Mouse (Mus musculus) kidney, adult 11 months (tissue): Measurements from ENCODE around the gene Itga6.
A peak's percentile ranks its signal among the peaks of the same experiment; 100 is the strongest.

Source experiments
- DNase-seq: peaks from one replicate; pipeline ENCODE4 v3.0.0; 2022

Itga6 gene

GRCm38 (mm10) chr2:71863531-71864173 lies 118.2 kb downstream of the Itga6 start:
- no peak for DNase-seq

- no peak for DNase-seq
Observed at GRCm38 (mm10) chr2:71865022-71865421, 119.6 kb downstream of the Itga6 start.

GRCm38 (mm10) chr2:71865935-71866334 lies 120.5 kb downstream of the Itga6 start:
- DNase-seq: no peak

GRCm38 (mm10) chr2:71866565-71866964 lies 121.1 kb downstream of the Itga6 start:
- no peak for DNase-seq

GRCm38 (mm10) chr2:71867019-71867418 lies 121.6 kb downstream of the Itga6 start:
- DNase-seq: no peak

DNA sequence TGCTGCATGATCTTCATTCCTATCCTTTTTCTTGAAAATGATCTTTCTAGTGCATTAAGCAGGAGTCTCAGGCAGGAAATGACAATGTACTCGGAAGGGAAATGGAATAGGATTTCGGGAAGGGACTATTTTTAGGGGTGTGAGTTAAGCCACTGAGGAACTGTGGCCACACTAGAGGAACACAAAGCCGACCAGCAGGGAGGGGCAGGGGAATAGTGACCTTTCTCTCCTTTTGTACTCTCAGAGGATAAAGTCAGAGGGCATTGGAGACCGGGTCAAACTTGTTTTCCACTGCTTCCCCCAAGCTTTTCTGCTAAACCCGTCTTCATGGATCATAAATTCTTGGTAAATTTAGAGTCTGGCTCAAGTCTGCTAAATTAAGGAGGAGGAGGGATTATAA lies 122.1 kb downstream of the Itga6 start:
- peak; percentile 76 for DNase-seq

DNA sequence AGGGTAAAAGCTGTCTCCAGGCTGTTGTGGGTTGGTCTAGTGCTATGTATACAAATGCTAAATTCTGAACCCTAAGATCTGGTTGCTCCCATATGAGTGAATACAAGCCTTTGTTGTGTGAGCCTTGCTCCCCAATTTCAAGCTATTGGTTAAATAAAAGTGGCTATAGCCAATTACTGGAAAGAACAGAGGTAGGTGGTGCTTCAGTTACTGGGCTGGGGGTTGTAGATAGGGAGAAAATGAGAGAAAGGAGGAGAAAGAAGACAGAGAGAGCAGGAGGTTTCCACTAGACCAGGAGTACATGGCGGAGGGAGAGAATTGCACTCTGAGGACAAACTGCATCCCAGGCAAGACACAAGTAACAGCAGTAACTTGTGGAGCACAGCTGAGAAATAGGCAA lies 122.8 kb downstream of the Itga6 start:
- DNase-seq: no peak

DNA sequence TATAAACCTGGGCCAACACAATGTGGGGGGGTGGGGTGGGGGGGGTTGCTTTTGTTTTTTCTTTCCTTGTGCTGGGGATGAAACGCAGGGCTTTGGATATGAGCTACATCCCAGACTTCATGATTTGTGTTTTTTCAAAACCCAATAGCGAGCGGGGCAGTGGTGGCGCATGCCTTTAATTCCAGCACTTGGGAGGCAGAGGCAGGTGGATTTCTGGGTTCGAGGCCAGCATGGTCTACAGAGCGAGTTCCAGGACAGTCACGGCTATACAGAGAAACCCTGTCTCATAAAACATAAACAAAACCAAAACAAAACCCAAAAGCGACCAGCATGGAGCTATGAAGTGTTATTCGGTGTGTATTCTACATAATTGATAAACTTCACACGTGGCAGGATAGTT lies 126.7 kb downstream of the Itga6 start:
- DNase-seq: no peak

DNA sequence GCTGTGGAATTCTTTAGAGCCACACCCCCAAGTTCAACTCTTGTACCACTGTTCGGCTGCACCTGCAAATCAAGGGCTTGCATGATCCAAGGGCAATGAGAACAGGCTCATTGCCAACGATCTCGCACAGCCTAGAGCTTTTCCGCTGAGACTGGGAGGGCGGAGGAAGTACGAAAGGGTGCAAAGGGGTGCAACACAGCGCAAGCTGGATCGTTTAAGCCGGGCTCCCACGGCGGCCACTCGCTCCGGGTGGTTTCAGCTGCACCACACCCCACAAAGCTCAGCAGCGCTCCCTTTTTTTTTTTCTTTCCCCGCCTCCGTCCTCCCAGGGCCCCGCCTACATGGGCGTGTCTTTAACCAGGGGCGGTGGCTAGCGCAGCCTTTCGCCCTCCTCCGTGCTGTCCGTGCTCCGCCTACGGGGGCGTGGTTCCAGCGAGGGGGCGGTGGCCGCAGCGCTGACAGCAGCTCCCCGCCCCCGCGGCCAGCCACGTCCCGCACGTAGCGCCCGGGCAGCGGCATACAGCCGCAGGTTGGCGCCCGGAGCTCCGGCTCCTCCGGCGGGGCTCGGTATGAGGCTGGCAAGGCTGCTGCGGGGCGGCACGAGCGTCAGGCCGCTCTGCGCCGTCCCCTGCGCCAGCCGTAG lies 127.5 kb downstream of the Itga6 start, which contains the start of gene Pdk1:
Pdk1 (plus strand) TSS at position 424 of the 643 bp plus-strand sequence.
- peak; percentile 97 for DNase-seq

DNA sequence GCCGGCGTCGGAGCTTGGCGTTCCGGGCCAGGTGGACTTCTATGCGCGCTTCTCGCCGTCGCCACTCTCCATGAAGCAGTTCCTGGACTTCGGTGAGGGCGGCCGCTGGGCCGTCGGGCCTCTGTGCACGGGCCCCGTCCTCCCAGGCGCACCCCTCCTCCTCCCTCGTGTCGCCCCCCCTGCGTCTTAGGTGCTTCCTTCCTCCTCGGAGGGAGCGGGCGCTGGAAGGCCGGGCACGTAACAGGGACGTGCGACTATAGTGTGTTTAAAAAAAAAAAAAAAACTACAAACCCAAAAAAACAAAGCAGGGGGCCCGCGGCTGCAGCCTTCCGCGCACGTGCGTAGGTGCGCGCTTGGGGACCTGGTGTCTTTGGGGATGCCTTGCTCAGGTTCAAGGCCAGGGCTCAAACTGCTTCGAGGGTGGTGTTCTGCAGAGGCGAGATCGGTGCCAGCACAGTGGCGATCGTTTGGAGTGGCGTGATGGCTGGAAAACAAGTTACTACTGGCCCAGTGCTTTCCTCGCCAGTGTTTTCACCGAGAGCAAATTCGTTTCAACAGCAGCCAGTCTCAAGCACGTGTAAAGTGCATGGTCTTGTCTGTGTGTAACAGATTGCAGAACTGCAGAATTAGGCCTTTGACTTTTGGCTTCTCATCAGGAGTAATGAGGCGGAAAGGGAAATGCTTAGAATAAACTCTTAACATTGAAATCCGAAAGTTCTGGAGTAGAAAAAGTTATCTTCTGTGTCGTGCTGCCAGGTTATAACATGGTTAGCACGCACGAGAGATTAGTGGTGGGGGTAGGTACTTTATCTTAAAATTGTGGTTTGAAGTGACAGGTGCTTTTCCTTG lies 128.3 kb downstream of the Itga6 start:
- peak; percentile 73 for DNase-seq

DNA sequence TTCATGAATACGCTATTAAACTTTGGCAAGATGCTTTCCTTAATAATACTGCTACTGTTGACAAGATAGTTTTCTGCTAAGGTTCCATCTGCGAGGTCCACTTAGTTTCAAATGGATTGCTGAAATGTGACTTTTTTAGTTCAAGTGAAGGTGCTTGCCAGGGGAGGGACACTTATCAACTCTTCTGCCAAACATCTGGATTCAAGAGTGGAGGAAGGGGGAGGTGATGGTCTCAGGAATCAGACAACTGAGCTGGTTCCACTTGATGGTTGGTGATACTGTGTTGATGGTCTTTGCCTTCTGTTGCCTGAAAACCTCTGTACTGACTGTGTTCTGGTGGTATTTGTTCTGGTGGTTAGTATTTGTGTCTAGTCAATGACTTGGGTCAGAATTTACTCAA lies 129.0 kb downstream of the Itga6 start:
- no peak for DNase-seq

- DNase-seq: no peak
Observed at GRCm38 (mm10) chr2:71874836-71875235, 129.4 kb downstream of the Itga6 start.

GRCm38 (mm10) chr2:71877865-71878264 lies 132.4 kb downstream of the Itga6 start:
- DNase-seq: no peak

- no peak for DNase-seq
Observed at GRCm38 (mm10) chr2:71878441-71878840, 133.0 kb downstream of the Itga6 start.

GRCm38 (mm10) chr2:71878943-71879342 lies 133.5 kb downstream of the Itga6 start:
- no peak for DNase-seq

DNA sequence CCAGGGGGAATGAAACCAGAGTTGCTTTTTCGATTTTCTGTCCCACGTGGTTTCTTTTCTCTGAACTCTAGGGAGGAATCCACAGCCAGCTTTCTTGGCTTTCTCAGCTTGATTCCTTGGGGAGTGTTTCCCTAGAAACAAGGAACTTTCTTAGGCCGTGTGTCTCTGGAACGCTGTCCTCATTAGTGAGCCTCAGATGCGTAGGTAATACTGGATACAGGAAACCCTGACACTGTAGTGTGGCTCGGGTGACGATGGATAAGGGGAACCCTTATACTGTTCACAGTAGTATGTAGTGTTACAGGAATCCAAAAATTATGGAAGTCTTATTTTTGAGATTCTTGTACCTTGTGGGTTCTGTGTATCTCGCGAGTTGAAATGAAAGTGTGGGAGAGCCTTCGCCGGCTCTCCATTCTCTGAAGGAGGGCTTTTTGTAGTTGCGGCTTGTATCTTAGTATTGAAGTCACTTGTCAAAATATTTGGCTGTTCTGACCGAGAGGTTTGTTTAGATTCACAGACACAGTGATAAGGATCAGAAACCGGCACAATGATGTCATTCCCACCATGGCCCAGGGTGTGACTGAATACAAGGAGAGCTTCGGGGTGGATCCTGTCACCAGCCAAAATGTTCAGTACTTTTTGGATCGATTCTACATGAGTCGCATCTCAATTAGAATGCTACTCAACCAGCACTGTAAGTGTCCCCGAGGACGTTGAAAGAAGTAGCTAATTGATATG lies 137.7 kb downstream of the Itga6 start:
- DNase-seq: no peak

DNA sequence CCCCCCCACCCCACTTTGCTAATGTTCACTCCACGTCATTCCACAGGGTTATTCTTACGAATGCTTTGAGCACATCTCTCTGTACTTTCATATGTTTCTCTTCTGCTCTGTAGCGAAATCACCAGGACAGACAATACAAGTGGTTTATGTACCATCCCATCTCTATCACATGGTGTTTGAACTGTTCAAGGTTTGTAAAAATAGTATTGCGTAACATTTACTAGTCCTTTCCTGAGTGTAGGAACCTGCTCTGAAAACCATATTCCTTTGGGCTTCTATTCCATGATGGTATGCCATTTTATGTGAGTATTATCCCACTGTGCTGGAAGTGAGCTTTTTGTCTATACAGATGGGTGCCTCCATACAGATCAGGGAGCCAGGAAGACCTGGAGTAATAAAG lies 141.9 kb downstream of the Itga6 start:
- no peak for DNase-seq

GRCm38 (mm10) chr2:71888437-71888836 lies 143.0 kb downstream of the Itga6 start:
- DNase-seq: no peak

GRCm38 (mm10) chr2:71891536-71891935 lies 146.1 kb downstream of the Itga6 start:
- no peak for DNase-seq

DNA sequence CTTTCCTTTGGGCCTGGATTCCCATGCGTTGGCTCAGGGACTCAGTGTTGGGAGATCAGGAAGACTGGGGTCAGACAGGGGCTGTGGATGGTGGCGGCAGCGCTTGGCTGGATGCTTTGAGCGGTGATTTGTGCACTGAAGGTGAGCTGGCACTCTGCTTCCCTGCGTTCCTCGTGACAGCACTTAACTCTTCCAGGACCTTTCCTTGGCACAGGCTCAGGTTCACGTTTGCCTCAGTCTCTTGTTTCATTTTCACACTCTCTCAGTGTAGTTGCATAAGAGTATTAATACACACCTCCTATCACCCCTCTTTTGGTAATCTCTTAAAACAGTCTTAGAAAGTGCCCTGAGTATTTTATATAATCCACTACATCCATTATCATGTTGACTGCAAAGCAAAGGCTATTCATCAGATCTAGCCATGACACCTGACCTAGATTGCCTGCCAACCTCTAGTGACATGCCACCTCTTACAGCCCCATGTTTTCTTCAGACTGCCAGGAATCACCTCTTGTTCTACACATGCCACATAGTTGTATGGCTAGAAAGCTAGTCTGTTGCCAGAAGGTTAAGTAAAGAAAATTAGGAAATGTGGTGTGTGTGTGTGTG lies 147.4 kb downstream of the Itga6 start:
- no peak for DNase-seq

DNA sequence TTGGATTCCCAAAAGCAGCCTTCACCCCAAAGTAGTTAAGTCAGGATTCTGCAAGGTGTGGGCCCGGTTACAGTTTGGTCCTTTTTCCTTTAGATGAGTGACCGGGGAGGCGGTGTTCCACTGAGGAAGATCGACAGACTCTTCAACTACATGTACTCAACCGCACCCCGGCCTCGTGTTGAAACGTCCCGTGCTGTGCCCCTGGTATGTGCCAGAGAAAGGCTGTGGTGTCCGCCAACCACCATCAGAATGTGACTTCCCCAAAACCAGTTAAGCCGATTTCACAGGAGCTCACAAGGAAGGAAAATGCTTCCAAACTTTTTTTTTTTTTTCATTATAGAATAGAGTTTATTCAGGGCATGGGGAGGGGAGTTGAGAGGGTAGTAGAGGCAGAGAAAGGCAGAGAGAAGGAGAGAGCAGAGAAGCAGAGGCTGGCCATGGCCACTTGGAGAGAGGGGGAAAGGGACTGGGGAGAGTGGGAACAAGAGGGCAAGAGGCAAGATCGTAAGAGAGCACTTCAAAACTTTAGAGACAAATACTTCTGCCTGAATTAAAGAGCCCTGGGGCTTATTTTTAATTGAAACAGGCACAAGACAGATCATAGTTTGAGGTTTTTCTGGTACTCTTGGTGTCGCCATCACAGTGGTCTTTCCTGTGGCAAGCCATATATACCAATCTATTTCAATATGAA lies 150.3 kb downstream of the Itga6 start:
- no peak for DNase-seq

DNA sequence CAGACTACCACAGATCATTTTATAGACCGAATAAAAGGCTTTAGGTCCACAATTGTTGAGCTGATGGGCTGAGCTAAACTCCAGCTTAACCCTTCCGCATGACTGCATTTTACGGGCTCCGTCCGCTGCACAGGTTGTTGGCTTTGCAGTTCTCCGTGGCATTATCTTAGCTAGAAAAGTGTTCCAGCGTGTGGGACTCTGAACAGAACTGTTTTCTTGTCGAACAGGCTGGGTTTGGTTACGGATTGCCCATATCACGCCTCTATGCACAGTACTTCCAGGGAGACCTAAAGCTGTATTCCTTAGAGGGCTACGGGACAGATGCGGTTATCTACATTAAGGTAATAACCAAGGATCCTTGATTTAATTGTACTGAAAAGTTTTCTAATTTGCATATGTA lies 152.0 kb downstream of the Itga6 start:
- DNase-seq: no peak
